Mouse (Mus musculus): ENCODE measurements around the gene Olfr971. TPM values are rescaled to one million over a fixed set of nuclear protein-coding genes. Genes with fewer than 3 reads are reported as not detected.
"Not testable (repeated sequence)": the region's sequence is repeated elsewhere in the genome, so short reads cannot be mapped to it uniquely, and the experiment has no call there.

Gene Olfr971
- not detected in 2 replicates for polyA plus RNA-seq (2016; fragmentation: Nextera tagmentation; extraction: Ambion mirVana)

DNA sequence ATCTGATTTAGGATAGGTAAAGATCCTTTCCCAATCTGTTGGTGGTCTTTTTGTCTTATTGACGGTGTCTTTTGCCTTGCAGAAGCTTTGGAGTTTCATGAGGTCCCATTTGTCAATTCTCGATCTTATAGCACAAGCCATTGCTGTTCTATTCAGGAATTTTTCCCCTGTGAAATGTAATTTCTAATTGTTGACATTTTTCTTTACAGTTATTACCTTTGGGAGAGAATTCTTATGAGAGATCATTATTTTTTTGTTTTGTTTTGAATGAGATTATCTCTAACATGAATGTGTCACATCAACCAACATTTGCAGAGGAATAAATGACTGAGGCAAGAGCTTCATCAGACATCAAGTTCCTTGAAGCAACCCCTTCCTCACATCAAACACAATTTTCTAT lies at the start of gene Olfr971:
Olfr971 (plus strand) TSS at position 301 of the 400 bp plus-strand sequence.
- H3K27ac ChIP-seq; H3K4me3 ChIP-seq; H3K4me1 ChIP-seq (replicated peaks); H3K36me3 ChIP-seq; DNase-seq (ENCODE audit: low spot score); H3K27me3 ChIP-seq (ENCODE audit: insufficient read depth, poor library complexity, severe bottlenecking); H3K9me3 ChIP-seq: not testable (repeated sequence)
- WGBS, result 87% methylated on average over 2 of the region's 2 CpGs

DNA sequence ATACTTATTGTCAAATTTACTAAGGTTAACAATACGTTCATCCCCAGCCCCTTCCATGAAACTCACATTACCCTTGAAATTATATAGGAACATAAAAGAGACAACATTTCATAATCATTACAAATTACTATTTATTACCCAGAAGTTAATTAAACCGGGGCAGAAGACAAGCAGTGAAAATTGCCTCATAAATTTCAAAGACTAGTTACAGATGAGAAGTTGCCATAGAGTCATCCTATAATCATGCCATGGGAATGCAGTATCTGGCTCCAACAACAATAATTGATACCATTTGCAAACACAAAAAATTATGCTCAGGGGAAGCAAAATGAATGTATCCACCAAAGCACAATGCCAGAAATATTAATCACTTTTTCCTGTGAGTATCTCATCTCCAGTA lies 46.1 kb upstream of the Olfr971 start, which contains the start of gene Olfr969:
Olfr969 (plus strand) TSS at position 388 of the 400 bp plus-strand sequence.
- H3K36me3 ChIP-seq, result no peaks in the 10 kb centered on the region
- WGBS, result 81% methylated on average over 2 of the region's 2 CpGs
- no peak within 1 kb of the TSS for H3K27ac ChIP-seq
- H3K4me3 ChIP-seq, result no peak within 1 kb of the TSS
- H3K9me3 ChIP-seq, result no peaks in the 10 kb centered on the region
- H3K4me1 ChIP-seq (replicated peaks), result no peaks in the 10 kb centered on the region
- H3K27me3 ChIP-seq (ENCODE audit: insufficient read depth, poor library complexity, severe bottlenecking), result no peaks in the 10 kb centered on the region
- no peak for DNase-seq (ENCODE audit: low spot score)

DNA sequence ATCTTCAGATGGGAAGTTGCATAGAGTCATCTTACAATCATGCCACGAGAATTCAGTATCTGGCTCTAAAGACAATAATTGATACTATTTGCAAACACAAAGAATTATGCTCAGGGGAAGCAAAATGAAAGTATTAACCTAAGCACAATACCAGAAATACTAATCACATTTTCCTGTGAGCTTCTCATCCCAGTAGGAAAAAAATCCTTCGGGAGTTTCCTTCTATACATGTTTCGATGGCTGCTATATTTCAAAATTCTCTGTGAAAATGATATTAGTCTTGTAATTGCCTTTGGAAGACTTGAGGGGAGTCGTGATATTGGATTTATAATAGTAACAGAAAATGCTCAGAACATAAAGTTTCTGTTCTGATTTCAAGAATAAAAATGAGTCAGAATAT lies 28.1 kb upstream of the Olfr971 start, which contains the start of gene Olfr970:
Olfr970 (plus strand) TSS at position 301 of the 400 bp plus-strand sequence.
- no peaks in the 10 kb centered on the region for H3K27me3 ChIP-seq (ENCODE audit: insufficient read depth, poor library complexity, severe bottlenecking)
- DNase-seq (ENCODE audit: low spot score), result no peak
- WGBS, result 81% methylated on average over 4 of the region's 4 CpGs
- H3K4me1 ChIP-seq (replicated peaks), result no peaks in the 10 kb centered on the region
- H3K27ac ChIP-seq, result no peak within 1 kb of the TSS
- H3K36me3 ChIP-seq, result no peaks in the 10 kb centered on the region
- no peak within 1 kb of the TSS for H3K4me3 ChIP-seq
- H3K9me3 ChIP-seq, result 0 out of 2 replicates have a peak, but pooled peaks cover 3% of the 10 kb centered on the region

DNA sequence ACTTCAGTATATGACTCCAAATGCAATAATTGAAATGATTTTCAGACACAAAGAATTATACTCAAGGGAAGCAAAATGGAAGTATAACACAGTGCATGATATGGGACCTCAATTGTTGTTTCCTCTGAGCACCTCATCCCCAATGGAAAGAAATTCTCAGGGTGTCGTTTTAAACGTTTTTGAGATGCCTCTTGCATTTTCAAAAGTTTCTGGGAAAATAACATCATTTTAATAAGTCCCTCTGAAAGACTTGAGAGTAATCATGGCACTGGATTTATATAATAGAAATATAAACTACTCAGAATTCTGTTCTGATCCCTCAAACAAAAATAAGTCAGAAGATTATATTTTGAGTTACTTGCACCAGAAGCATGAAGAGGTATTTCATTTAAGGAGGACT lies 29.4 kb downstream of the Olfr971 start, which contains the start of gene Olfr972:
Olfr972 (plus strand) TSS at position 301 of the 400 bp plus-strand sequence.
- Histone ChIP-seq H3K27ac (no peak within 1 kb of the TSS), H3K36me3 (no peaks in the 10 kb centered on the region), H3K4me3 (no peak within 1 kb of the TSS), H3K27me3 (ENCODE audit: insufficient read depth, poor library complexity, severe bottlenecking) (no peaks in the 10 kb centered on the region), H3K9me3 (no peaks in the 10 kb centered on the region), H3K4me1 (replicated peaks) (no peaks in the 10 kb centered on the region)
- WGBS, result 73% methylated on average over 2 of the region's 2 CpGs
- no peak for DNase-seq (ENCODE audit: low spot score)

DNA sequence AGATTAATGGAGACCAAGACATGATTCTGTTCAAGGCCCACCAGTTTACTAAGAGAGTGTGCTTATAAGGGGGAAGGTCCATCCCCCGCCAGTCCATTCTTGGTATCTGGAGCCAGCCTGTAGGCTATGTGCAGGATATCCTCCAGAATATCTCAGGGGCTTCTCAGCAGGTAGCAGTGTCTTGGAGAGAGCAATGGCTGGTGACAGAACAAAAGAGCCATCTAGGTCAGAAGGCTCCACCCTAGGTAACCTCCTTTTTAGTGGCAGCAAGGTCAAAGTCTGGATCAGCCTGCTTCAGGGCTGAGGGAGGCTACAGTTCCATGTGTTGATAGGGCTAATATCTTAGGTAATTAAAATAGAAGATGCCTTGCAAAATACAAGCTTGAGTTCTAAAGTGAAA lies 35.3 kb downstream of the Olfr971 start:
- H3K4me3 ChIP-seq; H3K4me1 ChIP-seq (replicated peaks); DNase-seq (ENCODE audit: low spot score); H3K27ac ChIP-seq; H3K9me3 ChIP-seq; H3K27me3 ChIP-seq (ENCODE audit: insufficient read depth, poor library complexity, severe bottlenecking); H3K36me3 ChIP-seq: not testable (repeated sequence)
- 85% methylated on average over 1 of the region's 1 CpGs for WGBS

GRCm38 (mm10) chr9:39877541-39878396 lies 41.1 kb downstream of the Olfr971 start:
- no CpG with 5 or more reads among the region's 4 CpGs for WGBS
- not testable (repeated sequence) for DNase-seq (ENCODE audit: low spot score)

More at GRCm38 (mm10) chr9:39877541-39878396, 41.1 kb downstream of the Olfr971 start:
- not testable (repeated sequence) for H3K4me1 ChIP-seq (replicated peaks); H3K27ac ChIP-seq; H3K9me3 ChIP-seq; H3K4me3 ChIP-seq; H3K36me3 ChIP-seq; H3K27me3 ChIP-seq (ENCODE audit: insufficient read depth, poor library complexity, severe bottlenecking)

Other genes starting within 250 kb of the Olfr971 start
- gene AW551984, start 232.5 kb upstream of the Olfr971 start, polyA plus RNA-seq (2016; fragmentation: Nextera tagmentation; extraction: Ambion mirVana), result 6.0 and 10.1 TPM in 2 replicates
- gene Olfr148, start 226.2 kb upstream of the Olfr971 start, polyA plus RNA-seq (2016; fragmentation: Nextera tagmentation; extraction: Ambion mirVana), result not detected in 2 replicates
- not detected in 2 replicates for gene Olfr960, start 215.5 kb upstream of the Olfr971 start, polyA plus RNA-seq (2016; fragmentation: Nextera tagmentation; extraction: Ambion mirVana)
- gene Olfr961, start 191.8 kb upstream of the Olfr971 start, polyA plus RNA-seq (2016; fragmentation: Nextera tagmentation; extraction: Ambion mirVana), result not detected in 2 replicates
- not detected in 2 replicates for gene Olfr963, start 169.7 kb upstream of the Olfr971 start, polyA plus RNA-seq (2016; fragmentation: Nextera tagmentation; extraction: Ambion mirVana)
- not detected in 2 replicates for gene Olfr149, start 129.8 kb upstream of the Olfr971 start, polyA plus RNA-seq (2016; fragmentation: Nextera tagmentation; extraction: Ambion mirVana)
- gene Olfr965, start 125.5 kb upstream of the Olfr971 start, polyA plus RNA-seq (2016; fragmentation: Nextera tagmentation; extraction: Ambion mirVana), result not detected in 2 replicates
- not detected in 2 replicates for gene Olfr150, start 105.9 kb upstream of the Olfr971 start, polyA plus RNA-seq (2016; fragmentation: Nextera tagmentation; extraction: Ambion mirVana)
- gene Olfr967, start 90.6 kb upstream of the Olfr971 start, polyA plus RNA-seq (2016; fragmentation: Nextera tagmentation; extraction: Ambion mirVana), result not detected in 2 replicates
- not detected in 2 replicates for gene Olfr968, start 53.6 kb upstream of the Olfr971 start, polyA plus RNA-seq (2016; fragmentation: Nextera tagmentation; extraction: Ambion mirVana)
- gene Olfr969, start 45.9 kb upstream of the Olfr971 start, polyA plus RNA-seq (2016; fragmentation: Nextera tagmentation; extraction: Ambion mirVana), result not detected in 2 replicates
- not detected in 2 replicates for gene Olfr970, start 28.0 kb upstream of the Olfr971 start, polyA plus RNA-seq (2016; fragmentation: Nextera tagmentation; extraction: Ambion mirVana)
- not detected in 2 replicates for gene Olfr972, start 29.5 kb downstream of the Olfr971 start, polyA plus RNA-seq (2016; fragmentation: Nextera tagmentation; extraction: Ambion mirVana)
- gene Olfr229, start 70.5 kb downstream of the Olfr971 start, polyA plus RNA-seq (2016; fragmentation: Nextera tagmentation; extraction: Ambion mirVana), result not detected in 2 replicates
- gene Olfr974, start 100.6 kb downstream of the Olfr971 start, polyA plus RNA-seq (2016; fragmentation: Nextera tagmentation; extraction: Ambion mirVana), result not detected in 2 replicates
- gene Olfr975, start 115.2 kb downstream of the Olfr971 start, polyA plus RNA-seq (2016; fragmentation: Nextera tagmentation; extraction: Ambion mirVana), result not detected in 2 replicates
- not detected in 2 replicates for gene Olfr976, start 124.3 kb downstream of the Olfr971 start, polyA plus RNA-seq (2016; fragmentation: Nextera tagmentation; extraction: Ambion mirVana)
- gene Olfr978, start 155.2 kb downstream of the Olfr971 start, polyA plus RNA-seq (2016; fragmentation: Nextera tagmentation; extraction: Ambion mirVana), result not detected in 2 replicates
- not detected in 2 replicates for gene Olfr979, start 166.6 kb downstream of the Olfr971 start, polyA plus RNA-seq (2016; fragmentation: Nextera tagmentation; extraction: Ambion mirVana)
- gene Olfr980, start 172.7 kb downstream of the Olfr971 start, polyA plus RNA-seq (2016; fragmentation: Nextera tagmentation; extraction: Ambion mirVana), result not detected in 2 replicates
- not detected in 2 replicates for gene Olfr981, start 184.6 kb downstream of the Olfr971 start, polyA plus RNA-seq (2016; fragmentation: Nextera tagmentation; extraction: Ambion mirVana)
- not detected in 2 replicates for gene Olfr982, start 237.0 kb downstream of the Olfr971 start, polyA plus RNA-seq (2016; fragmentation: Nextera tagmentation; extraction: Ambion mirVana)

All from hindbrain, embryonic 10.5 days (tissue).